Mouse (Mus musculus): ENCODE measurements around the gene Traf3.

GRCm38 (mm10) chr12:111274447-111275149, 108.4 kb downstream of the Traf3 start:
- TF ChIP-seq CTCF (IDR thresholded peaks at IDR 0.05; ENCODE audit: insufficient read depth, low read depth, low read length): no peak
- no peak for TF ChIP-seq POLR2A (IDR thresholded peaks at IDR 0.05; ENCODE audit: insufficient read depth, low read depth, low read length)

Data from olfactory bulb, adult 2 months (tissue).